Comparison of ENCODE assay signal across 8 mouse cellular contexts in the genomic region with DNA sequence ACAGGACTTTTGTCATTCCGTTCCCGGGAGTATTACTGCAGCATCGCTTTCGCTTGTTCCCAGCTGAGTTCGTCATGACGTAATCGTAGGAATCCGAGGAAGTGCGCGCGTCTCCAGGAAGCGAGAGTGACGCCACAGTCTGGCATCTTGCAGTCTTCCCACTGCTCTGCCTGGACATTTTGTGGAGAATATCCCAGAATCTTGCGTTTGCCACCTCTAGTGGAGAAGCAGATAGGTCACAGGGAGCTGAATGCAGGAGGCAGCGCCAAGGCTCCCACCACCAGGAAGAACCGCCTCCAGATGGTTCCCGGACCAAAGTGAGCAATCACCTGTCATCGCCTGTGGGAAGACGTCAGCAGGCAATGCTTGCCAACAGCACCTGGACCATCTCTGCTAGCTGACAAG. TPM values are rescaled to one million over a fixed set of nuclear protein-coding genes. Genes with fewer than 3 reads are reported as not detected.
DNase-seq lines count a peak whose midpoint lies in the region; ATAC-seq and TF ChIP-seq lines count a peak whose summit lies in the region.

No protein-coding gene starts in this region.

- no peaks in the 10 kb centered on the region for H3K36me3 ChIP-seq in forebrain, embryonic 16.5 days (ENCODE audit: control insufficient read depth, insufficient read depth)
- H3K36me3 ChIP-seq in hindbrain, embryonic 15.5 days, result no peaks in the 10 kb centered on the region
- no peaks in the 10 kb centered on the region for H3K36me3 ChIP-seq in limb, embryonic 15.5 days
- H3K36me3 ChIP-seq in neural tube, embryonic 13.5 days, result no peaks in the 10 kb centered on the region

- H3K4me1 ChIP-seq in forebrain, embryonic 16.5 days (replicated peaks; ENCODE audit: control insufficient read depth, insufficient read depth, low read length), result peaks cover 5% of the 10 kb centered on the region
- no peaks in the 10 kb centered on the region for H3K4me1 ChIP-seq in hindbrain, embryonic 15.5 days (replicated peaks)
- 0 out of 2 replicates have a peak, but pooled peaks cover 2% of the 10 kb centered on the region for H3K4me1 ChIP-seq in limb, embryonic 15.5 days
- H3K4me1 ChIP-seq in neural tube, embryonic 13.5 days (replicated peaks), result no peaks in the 10 kb centered on the region

- H3K9me3 ChIP-seq in forebrain, embryonic 16.5 days (ENCODE audit: control insufficient read depth, low read length), result no peaks in the 10 kb centered on the region
- H3K9me3 ChIP-seq in hindbrain, embryonic 15.5 days, result no peaks in the 10 kb centered on the region
- H3K9me3 ChIP-seq in limb, embryonic 15.5 days, result no peaks in the 10 kb centered on the region
- no peaks in the 10 kb centered on the region for H3K9me3 ChIP-seq in neural tube, embryonic 13.5 days

- no peaks in the 10 kb centered on the region for H3K27me3 ChIP-seq in forebrain, embryonic 16.5 days (replicated peaks; ENCODE audit: control insufficient read depth, insufficient read depth, low read length)
- H3K27me3 ChIP-seq in hindbrain, embryonic 15.5 days, result no peaks in the 10 kb centered on the region
- H3K27me3 ChIP-seq in limb, embryonic 15.5 days, result no peaks in the 10 kb centered on the region
- no peaks in the 10 kb centered on the region for H3K27me3 ChIP-seq in neural tube, embryonic 13.5 days

- H3K4me3 ChIP-seq in forebrain, embryonic 16.5 days (replicated peaks; ENCODE audit: low read length), result peak overlapping the region; percentile 28
- H3K4me3 ChIP-seq in hindbrain, embryonic 15.5 days, result peak overlapping the region; percentile 11; the same call in 1 of the 2 replicates
- H3K4me3 ChIP-seq in limb, embryonic 15.5 days, result no peak overlapping the region
- H3K4me3 ChIP-seq in neural tube, embryonic 13.5 days, result peak overlapping the region; percentile 11; the same call in 1 of the 2 replicates

- no peak overlapping the region for H3K27ac ChIP-seq in forebrain, embryonic 16.5 days (ENCODE audit: low read length)
- H3K27ac ChIP-seq in hindbrain, embryonic 15.5 days (replicated peaks), result no peak overlapping the region
- H3K27ac ChIP-seq in limb, embryonic 15.5 days, result no peak overlapping the region
- H3K27ac ChIP-seq in neural tube, embryonic 13.5 days (replicated peaks), result no peak overlapping the region

- peak overlapping the region; percentile 43 for H3K4me2 ChIP-seq in forebrain, embryonic 16.5 days (ENCODE audit: low read length)
- peak overlapping the region; percentile 42 for H3K4me2 ChIP-seq in hindbrain, embryonic 15.5 days
- H3K4me2 ChIP-seq in limb, embryonic 15.5 days, result peak overlapping the region; percentile 21
- H3K4me2 ChIP-seq in neural tube, embryonic 13.5 days, result peak overlapping the region; percentile 39

- 55% methylated on average over 19 of the region's 19 CpGs for WGBS in forebrain, embryonic 16.5 days
- WGBS in hindbrain, embryonic 15.5 days, result 60% methylated on average over 19 of the region's 19 CpGs
- 51% methylated on average over 19 of the region's 19 CpGs for WGBS in limb, embryonic 15.5 days
- 61% methylated on average over 19 of the region's 19 CpGs for WGBS in neural tube, embryonic 13.5 days

- ATAC-seq in forebrain, embryonic 16.5 days, result no peak
- ATAC-seq in hindbrain, embryonic 15.5 days (ENCODE audit: low FRiP score, low read depth), result no peak
- no peak for ATAC-seq in limb, embryonic 15.5 days (ENCODE audit: insufficient number of reproducible peaks, low FRiP score, low TSS enrichment, low read depth)
- ATAC-seq in neural tube, embryonic 13.5 days (ENCODE audit: low read depth), result no peak

- H3K9ac ChIP-seq in forebrain, embryonic 16.5 days (replicated peaks; ENCODE audit: low read depth, low read length), result peak overlapping the region; percentile 37; the same call in 1 of the 2 replicates
- no peak overlapping the region for H3K9ac ChIP-seq in hindbrain, embryonic 15.5 days
- no peak overlapping the region for H3K9ac ChIP-seq in limb, embryonic 15.5 days
- H3K9ac ChIP-seq in neural tube, embryonic 13.5 days, result no peak overlapping the region

- TF ChIP-seq POLR2A in brain, embryonic 14.5 days (IDR thresholded peaks at IDR 0.05; ENCODE audit: borderline replicate concordance, extremely low read depth, insufficient read depth, insufficient read length, poor library complexity, severe bottlenecking), result no peak

- peak; percentile 51 for DNase-seq in ES-CJ7 (ENCODE audit: low read depth, low spot score)
- DNase-seq in brain, embryonic 14.5 days (ENCODE audit: low read depth), result peak; percentile 45
- no peak for DNase-seq in c-Kit-positive CD71-positive TER-119-positive erythroid progenitor cells, embryonic 14.5 days (ENCODE audit: low spot score)
- DNase-seq in thymus, postnatal 25 days, result no peak

- TF ChIP-seq CTCF in brain, embryonic 14.5 days (IDR thresholded peaks at IDR 0.05; ENCODE audit: borderline replicate concordance, extremely low read depth, insufficient read depth, insufficient read length), result no peak

RNA-seq across cellular contexts. Expression of a gene that starts 23.8 kb away (rescaled TPM):
- 187 and 202 TPM in 2 replicates for polyA plus RNA-seq in brain, embryonic 14.5 days (2012; rRNA removed)
- 146 and 149 TPM in 2 replicates for polyA plus RNA-seq in forebrain, embryonic 16.5 days (2015; fragmentation: Nextera tagmentation; extraction: Ambion mirVana)
- 147 and 149 TPM in 2 replicates for polyA plus RNA-seq in hindbrain, embryonic 15.5 days (2015; fragmentation: Nextera tagmentation; extraction: Ambion mirVana)
- polyA plus RNA-seq in limb, embryonic 15.5 days (2015; fragmentation: Nextera tagmentation; extraction: Ambion mirVana), result 104 and 120 TPM in 2 replicates
- 135 and 138 TPM in 2 replicates for polyA plus RNA-seq in neural tube, embryonic 13.5 days (2015; fragmentation: Nextera tagmentation; extraction: Ambion mirVana)

RNA-seq across cellular contexts. Expression of a gene that starts 24.3 kb away (rescaled TPM):
- 0.08 TPM in 1 of 2 replicates, not detected in the other for polyA plus RNA-seq in brain, embryonic 14.5 days (2012; rRNA removed)
- polyA plus RNA-seq in forebrain, embryonic 16.5 days (2015; fragmentation: Nextera tagmentation; extraction: Ambion mirVana), result not detected in 2 replicates
- not detected in 2 replicates for polyA plus RNA-seq in hindbrain, embryonic 15.5 days (2015; fragmentation: Nextera tagmentation; extraction: Ambion mirVana)
- polyA plus RNA-seq in limb, embryonic 15.5 days (2015; fragmentation: Nextera tagmentation; extraction: Ambion mirVana), result 0.60 and 0.66 TPM in 2 replicates
- 0.20 TPM in 1 of 2 replicates, not detected in the other for polyA plus RNA-seq in neural tube, embryonic 13.5 days (2015; fragmentation: Nextera tagmentation; extraction: Ambion mirVana)

RNA-seq across cellular contexts. Expression of a gene that starts 48.5 kb away (rescaled TPM):
- not detected in 2 replicates for polyA plus RNA-seq in brain, embryonic 14.5 days (2012; rRNA removed)
- polyA plus RNA-seq in forebrain, embryonic 16.5 days (2015; fragmentation: Nextera tagmentation; extraction: Ambion mirVana), result not detected in 2 replicates
- not detected in 2 replicates for polyA plus RNA-seq in hindbrain, embryonic 15.5 days (2015; fragmentation: Nextera tagmentation; extraction: Ambion mirVana)
- 0.14 TPM in 1 of 2 replicates, not detected in the other for polyA plus RNA-seq in limb, embryonic 15.5 days (2015; fragmentation: Nextera tagmentation; extraction: Ambion mirVana)
- not detected in 2 replicates for polyA plus RNA-seq in neural tube, embryonic 13.5 days (2015; fragmentation: Nextera tagmentation; extraction: Ambion mirVana)

Comparison
In these comparisons a context has a peak if more than half of its experiments do, and no peak if none do; other contexts are left out.
1. DNase-seq: peak in ES-CJ7 (single experiment) and brain, embryonic 14.5 days (single experiment); none in c-Kit-positive CD71-positive TER-119-positive erythroid progenitor cells, embryonic 14.5 days (single experiment) and thymus, postnatal 25 days (single experiment).
2. Peak in every context shown above with its lines, with median percentiles within 50 percentile points of each other: H3K4me2 ChIP-seq.